Mouse (Mus musculus): ENCODE data around the gene Coq8b. TPM values are rescaled to one million over a fixed set of nuclear protein-coding genes. Genes with fewer than 3 reads are reported as not detected.

Coq8b gene
- total and polyA plus RNA-seq, 2 experiments from 2014 or later = 15.1 to 26.0 TPM

DNA sequence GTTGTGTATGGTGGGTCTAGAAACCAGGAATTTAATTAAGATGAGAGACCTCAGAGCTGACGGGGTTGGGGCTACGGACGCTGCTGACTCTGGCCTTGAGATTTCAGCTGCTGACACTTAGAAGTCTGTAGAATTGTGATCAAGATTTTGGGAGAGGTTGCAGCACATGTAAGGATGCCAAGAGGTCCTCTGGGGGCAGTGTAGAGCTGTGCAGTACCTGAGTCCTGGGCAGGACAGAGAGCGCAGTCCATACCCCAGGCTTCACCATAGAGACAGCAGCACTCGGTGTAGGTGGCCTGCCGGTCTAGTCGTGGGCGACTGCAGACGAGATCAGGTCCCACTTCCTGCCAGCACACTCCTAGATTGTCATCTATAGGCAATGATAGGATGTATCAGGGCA, 74.7 kb downstream of the Coq8b start:
- no peak overlapping the region for H3K9ac ChIP-seq (replicated peaks; ENCODE audit: low read length, poor library complexity, severe bottlenecking)
- H3K4me3 ChIP-seq (ENCODE audit: low read depth, low read length) = no peak overlapping the region
- DNase-seq (ENCODE audit: low spot score) = no peak
- TF ChIP-seq CTCF (IDR thresholded peaks at IDR 0.05) = peak; percentile 56
- 0 out of 2 replicates have a peak, but pooled peaks cover 3% of the 10 kb centered on the region for H3K36me3 ChIP-seq (ENCODE audit: insufficient read depth, low read length)
- no peak for ATAC-seq (ENCODE audit: low FRiP score)
- no peaks in the 10 kb centered on the region for H3K4me1 ChIP-seq (ENCODE audit: insufficient read depth, low read length)
- H3K27ac ChIP-seq (ENCODE audit: low read depth, low read length) = no peak overlapping the region
- 0 out of 2 replicates have a peak, but pooled peaks cover 3% of the 10 kb centered on the region for H3K27me3 ChIP-seq (ENCODE audit: insufficient read depth, low read length)
- no peak overlapping the region for H3K4me2 ChIP-seq (ENCODE audit: low read depth, low read length, poor library complexity, severe bottlenecking)
- no peaks in the 10 kb centered on the region for H3K9me3 ChIP-seq (ENCODE audit: low read length)
- WGBS = 58% methylated on average over 9 of the region's 9 CpGs

MicroRNAs encoded within 50 kb of the gene (microRNA counts, 519-probe panel; counts per million panel counts)
- microRNA mmu-miR-1191 = 528 counts per million, percentile 58 among the panel's probes with 10 or more counts

Small RNA genes lying within 50 kb of the gene (microRNA-seq; reads per million reads assigned to microRNA genes)
- gene Mir1191 (ENCODE audit: borderline number of aligned reads) = 2.0 reads per million

Other genes starting within 250 kb of the Coq8b start
- not detected in 2 replicates for gene Cyp2a12, start 203.9 kb upstream of the Coq8b start, total RNA-seq (2014; rRNA removed)
- gene Cyp2a12, start 203.9 kb upstream of the Coq8b start, polyA plus RNA-seq (2015; fragmentation: Nextera tagmentation; extraction: Ambion mirVana) = not detected in 2 replicates
- 0.55 and 0.57 TPM in 2 replicates for gene Cyp2f2, start 113.1 kb upstream of the Coq8b start, total RNA-seq (2014; rRNA removed)
- 0.32 and 0.39 TPM in 2 replicates for gene Cyp2f2, start 113.1 kb upstream of the Coq8b start, polyA plus RNA-seq (2015; fragmentation: Nextera tagmentation; extraction: Ambion mirVana)
- gene Cyp2t4, start 79.3 kb upstream of the Coq8b start, total RNA-seq (2014; rRNA removed) = not detected in 2 replicates
- 0.29 and 0.30 TPM in 2 replicates for gene Cyp2t4, start 79.3 kb upstream of the Coq8b start, polyA plus RNA-seq (2015; fragmentation: Nextera tagmentation; extraction: Ambion mirVana)
- gene Egln2, start 66.2 kb upstream of the Coq8b start, total RNA-seq (2014; rRNA removed) = 104 and 116 TPM in 2 replicates
- gene Egln2, start 66.2 kb upstream of the Coq8b start, polyA plus RNA-seq (2015; fragmentation: Nextera tagmentation; extraction: Ambion mirVana) = 80.7 and 85.6 TPM in 2 replicates
- 60.5 and 65.6 TPM in 2 replicates for gene Rab4b, start 54.1 kb upstream of the Coq8b start, total RNA-seq (2014; rRNA removed)
- gene Rab4b, start 54.1 kb upstream of the Coq8b start, polyA plus RNA-seq (2015; fragmentation: Nextera tagmentation; extraction: Ambion mirVana) = 138 and 142 TPM in 2 replicates
- 2.0 TPM in 1 of 2 replicates, not detected in the other for gene Gm21983, start 51.9 kb upstream of the Coq8b start, total RNA-seq (2014; rRNA removed)
- gene Gm21983, start 51.9 kb upstream of the Coq8b start, polyA plus RNA-seq (2015; fragmentation: Nextera tagmentation; extraction: Ambion mirVana) = not detected in 2 replicates
- gene Mia, start 51.9 kb upstream of the Coq8b start, total RNA-seq (2014; rRNA removed) = 4.3 and 20.6 TPM in 2 replicates
- 17.6 and 20.4 TPM in 2 replicates for gene Mia, start 51.9 kb upstream of the Coq8b start, polyA plus RNA-seq (2015; fragmentation: Nextera tagmentation; extraction: Ambion mirVana)
- gene BC024978, start 37.2 kb upstream of the Coq8b start, total RNA-seq (2014; rRNA removed) = 5.9 and 8.7 TPM in 2 replicates
- gene BC024978, start 37.2 kb upstream of the Coq8b start, polyA plus RNA-seq (2015; fragmentation: Nextera tagmentation; extraction: Ambion mirVana) = 2.3 and 2.8 TPM in 2 replicates
- 138 and 142 TPM in 2 replicates for gene Snrpa, start 36.8 kb upstream of the Coq8b start, total RNA-seq (2014; rRNA removed)
- 147 and 151 TPM in 2 replicates for gene Snrpa, start 36.8 kb upstream of the Coq8b start, polyA plus RNA-seq (2015; fragmentation: Nextera tagmentation; extraction: Ambion mirVana)
- 15.3 and 17.3 TPM in 2 replicates for gene Itpkc, start 4.4 kb upstream of the Coq8b start, total RNA-seq (2014; rRNA removed)
- 4.7 and 5.4 TPM in 2 replicates for gene Itpkc, start 4.4 kb upstream of the Coq8b start, polyA plus RNA-seq (2015; fragmentation: Nextera tagmentation; extraction: Ambion mirVana)
- 111 and 147 TPM in 2 replicates for gene Numbl, start 25.4 kb downstream of the Coq8b start, total RNA-seq (2014; rRNA removed)
- gene Numbl, start 25.4 kb downstream of the Coq8b start, polyA plus RNA-seq (2015; fragmentation: Nextera tagmentation; extraction: Ambion mirVana) = 59.8 and 60.9 TPM in 2 replicates
- 25.3 and 44.3 TPM in 2 replicates for gene Ltbp4, start 104.7 kb downstream of the Coq8b start, total RNA-seq (2014; rRNA removed)
- 13.6 and 16.0 TPM in 2 replicates for gene Ltbp4, start 104.7 kb downstream of the Coq8b start, polyA plus RNA-seq (2015; fragmentation: Nextera tagmentation; extraction: Ambion mirVana)
- gene Shkbp1, start 123.0 kb downstream of the Coq8b start, total RNA-seq (2014; rRNA removed) = 36.3 and 42.7 TPM in 2 replicates
- 24.1 and 25.1 TPM in 2 replicates for gene Shkbp1, start 123.0 kb downstream of the Coq8b start, polyA plus RNA-seq (2015; fragmentation: Nextera tagmentation; extraction: Ambion mirVana)
- gene Gm20479, start 124.4 kb downstream of the Coq8b start, total RNA-seq (2014; rRNA removed) = not detected in 2 replicates
- gene Gm20479, start 124.4 kb downstream of the Coq8b start, polyA plus RNA-seq (2015; fragmentation: Nextera tagmentation; extraction: Ambion mirVana) = not detected in 2 replicates
- gene Sptbn4, start 214.7 kb downstream of the Coq8b start, total RNA-seq (2014; rRNA removed) = 27.1 and 36.3 TPM in 2 replicates
- gene Sptbn4, start 214.7 kb downstream of the Coq8b start, polyA plus RNA-seq (2015; fragmentation: Nextera tagmentation; extraction: Ambion mirVana) = 3.4 and 4.0 TPM in 2 replicates
- gene Blvrb, start 215.0 kb downstream of the Coq8b start, total RNA-seq (2014; rRNA removed) = 13.7 and 19.5 TPM in 2 replicates
- 15.9 and 18.3 TPM in 2 replicates for gene Blvrb, start 215.0 kb downstream of the Coq8b start, polyA plus RNA-seq (2015; fragmentation: Nextera tagmentation; extraction: Ambion mirVana)
- 5.0 and 5.7 TPM in 2 replicates for gene Sertad3, start 240.7 kb downstream of the Coq8b start, total RNA-seq (2014; rRNA removed)
- 4.0 and 4.3 TPM in 2 replicates for gene Sertad3, start 240.7 kb downstream of the Coq8b start, polyA plus RNA-seq (2015; fragmentation: Nextera tagmentation; extraction: Ambion mirVana)